21 mouse cellular contexts compared by ENCODE assay signal in genomic region chr11:80510124-80510523, GRCm38 (mm10). TPM values are rescaled to one million over a fixed set of nuclear protein-coding genes. Genes with fewer than 3 reads are reported as not detected.
DNase-seq lines count a peak whose midpoint lies in the region; ATAC-seq and TF ChIP-seq lines count a peak whose summit lies in the region.
"Had no signal": no experiment of that assay in that cellular context is flagged by ENCODE, and none has a peak within 500 bp of the region (broad histone marks: within the 10 kb centered on the region; RNA-seq: fewer than 3 reads in every experiment).

No protein-coding gene starts in this region.

- H3K4me1 ChIP-seq in midbrain, postnatal 0 days (ENCODE audit: insufficient read depth, low read length) = peaks cover 24% of the 10 kb centered on the region
- peaks cover 47% of the 10 kb centered on the region for H3K4me1 ChIP-seq in midbrain, embryonic 14.5 days (ENCODE audit: control insufficient read depth, insufficient read depth, low read length)
- H3K4me1 ChIP-seq in CH12.LX (ENCODE audit: control insufficient read depth in 1 of 2, insufficient read depth in 2 of 2) = peaks cover 40 to 96% of the 10 kb centered on the region in 2 experiments
- no peaks in the 10 kb centered on the region for H3K4me1 ChIP-seq in heart, adult 2 months (ENCODE audit: control insufficient read depth, insufficient read depth, low read length)

- H3K79me2 ChIP-seq in CH12.LX (replicated peaks; ENCODE audit: control insufficient read depth, extremely low read depth, insufficient read depth, poor library complexity, severe bottlenecking) = no peaks in the 10 kb centered on the region
- H3K79me2 ChIP-seq in heart, adult 2 months (replicated peaks; ENCODE audit: control insufficient read depth, insufficient read depth, low read length) = no peaks in the 10 kb centered on the region

- in situ Hi-C loops in CH12.LX (cut with MboI; ENCODE audit: low pct_ligation_motif_present, low pct_unique_long_range_greater_than_20kb, low sequenced_read_pairs) = no loop called here

- H3K4me2 ChIP-seq in midbrain, postnatal 0 days (ENCODE audit: low read depth, low read length, poor library complexity, severe bottlenecking) = no peak overlapping the region
- H3K4me2 ChIP-seq in midbrain, embryonic 14.5 days (ENCODE audit: low read length) = no peak overlapping the region
- peak overlapping the region; percentile 84 for H3K4me2 ChIP-seq in CH12.LX (ENCODE audit: insufficient read depth, low read depth, poor library complexity, severe bottlenecking)
- H3K4me2 ChIP-seq: embryonic facial prominence, embryonic 15.5 days; heart, embryonic 13.5 days had no signal

- H3K4me3 ChIP-seq in midbrain, postnatal 0 days (ENCODE audit: low read depth, low read length) = no peak overlapping the region
- H3K4me3 ChIP-seq in midbrain, embryonic 14.5 days (replicated peaks; ENCODE audit: low read depth, low read length) = no peak overlapping the region
- peak overlapping the region in 2 of 3 experiments; percentile 13 to 15 for H3K4me3 ChIP-seq in CH12.LX (replicated peaks in 1 of 3; ENCODE audit: low read depth in 2 of 3, low read length in 2 of 3, poor library complexity in 1 of 3)
- no peak overlapping the region for H3K4me3 ChIP-seq in heart, adult 2 months
- H3K4me3 ChIP-seq: embryonic facial prominence, embryonic 15.5 days; erythroblast, embryonic 14.5 days; forebrain, embryonic 10.5 days; gastrocnemius, adult 2 months; heart, embryonic 13.5 days had no signal

- dilution Hi-C loops in CH12.LX (cut with MboI; ENCODE audit: extremely low pct_ligation_motif_present, extremely low pct_unique_long_range_greater_than_20kb, low sequenced_read_pairs) = no loop called here

- TF ChIP-seq EP300 in CH12.LX (IDR thresholded peaks at IDR 0.05; ENCODE audit: low read length) = 0 out of 2 replicates have a peak, but pooled peaks have one; percentile 18
- TF ChIP-seq EP300 in heart, adult 2 months (IDR thresholded peaks at IDR 0.05; ENCODE audit: insufficient read depth, low read depth, low read length) = no peak

- intact Hi-C loops in heart, adult 2 months (cut with DNase I) = no loop called here

- WGBS in midbrain, postnatal 0 days = 89% methylated on average over 10 of the region's 10 CpGs
- 86% methylated on average over 10 of the region's 10 CpGs for WGBS in midbrain, embryonic 14.5 days
- 91% methylated on average over 10 of the region's 10 CpGs for WGBS in heart, adult 2 months

- no peaks in the 10 kb centered on the region for H3K36me3 ChIP-seq in midbrain, postnatal 0 days (ENCODE audit: insufficient read depth, low read length)
- H3K36me3 ChIP-seq in midbrain, embryonic 14.5 days (ENCODE audit: control insufficient read depth, insufficient read depth, low read length) = no peaks in the 10 kb centered on the region
- H3K36me3 ChIP-seq in CH12.LX (replicated peaks in 1 of 2; ENCODE audit: control insufficient read depth in 1 of 2, insufficient read depth in 1 of 2, low read length in 1 of 2) = peaks cover 0 to 6% of the 10 kb centered on the region in 2 experiments
- H3K36me3 ChIP-seq in heart, adult 2 months (ENCODE audit: control insufficient read depth, insufficient read depth, low read length) = no peaks in the 10 kb centered on the region
- H3K36me3 ChIP-seq: embryonic facial prominence, embryonic 15.5 days; forebrain, embryonic 10.5 days; G1E; heart, embryonic 13.5 days had no signal

- TF ChIP-seq RAD21 in CH12.LX (IDR thresholded peaks at IDR 0.05; ENCODE audit: low read depth, low read length) = no peak

- no peak; the same call in 1 of the 2 replicates for TF ChIP-seq POLR2A in CH12.LX (IDR thresholded peaks at IDR 0.05; ENCODE audit: low read depth, low read length)
- TF ChIP-seq POLR2A in heart, adult 2 months (IDR thresholded peaks at IDR 0.05; ENCODE audit: insufficient read depth, low read depth, low read length) = no peak

- H3K9ac ChIP-seq in midbrain, postnatal 0 days (replicated peaks; ENCODE audit: low read length, poor library complexity, severe bottlenecking) = no peak overlapping the region
- H3K9ac ChIP-seq in midbrain, embryonic 14.5 days (replicated peaks; ENCODE audit: low read length) = no peak overlapping the region
- H3K9ac ChIP-seq in CH12.LX (ENCODE audit: insufficient read depth, low read depth) = no peak overlapping the region
- no peak overlapping the region for H3K9ac ChIP-seq in heart, adult 2 months (ENCODE audit: low read depth, low read length)
- H3K9ac ChIP-seq: embryonic facial prominence, embryonic 15.5 days; heart, embryonic 13.5 days had no signal

- H3K27me3 ChIP-seq in midbrain, postnatal 0 days (ENCODE audit: insufficient read depth, low read length) = no peaks in the 10 kb centered on the region
- H3K27me3 ChIP-seq in midbrain, embryonic 14.5 days (ENCODE audit: control insufficient read depth, insufficient read depth, low read length) = no peaks in the 10 kb centered on the region
- no peaks in the 10 kb centered on the region for H3K27me3 ChIP-seq in CH12.LX (replicated peaks)
- H3K27me3 ChIP-seq in heart, adult 2 months (ENCODE audit: control insufficient read depth, insufficient read depth, low read length) = no peaks in the 10 kb centered on the region
- H3K27me3 ChIP-seq: embryonic facial prominence, embryonic 15.5 days; heart, embryonic 13.5 days had no signal

- no peak for TF ChIP-seq CTCF in midbrain, postnatal 0 days (IDR thresholded peaks at IDR 0.05)
- TF ChIP-seq CTCF in CH12.LX (conservative IDR thresholded peaks at IDR 0.05 in 1 of 2, IDR thresholded peaks at IDR 0.05 in 1 of 2; ENCODE audit: low read depth in 2 of 2, low read length in 2 of 2) = no peak
- TF ChIP-seq CTCF in heart, adult 2 months (IDR thresholded peaks at IDR 0.05) = no peak

- ATAC-seq in midbrain, postnatal 0 days (ENCODE audit: low FRiP score) = no peak
- no peak for ATAC-seq in midbrain, embryonic 14.5 days (ENCODE audit: low FRiP score, low TSS enrichment)
- ATAC-seq: forebrain, embryonic 14.5 days had no signal

- H3K9me3 ChIP-seq in midbrain, postnatal 0 days (ENCODE audit: low read length) = no peaks in the 10 kb centered on the region
- no peaks in the 10 kb centered on the region for H3K9me3 ChIP-seq in midbrain, embryonic 14.5 days (ENCODE audit: control insufficient read depth, low read length)
- H3K9me3 ChIP-seq in CH12.LX (replicated peaks; ENCODE audit: low read length) = peaks cover 15% of the 10 kb centered on the region
- H3K9me3 ChIP-seq: embryonic facial prominence, embryonic 15.5 days; forebrain, embryonic 10.5 days; G1E; heart, embryonic 13.5 days had no signal

- no peak for DNase-seq in midbrain, postnatal 0 days (ENCODE audit: low spot score)
- no peak for DNase-seq in midbrain, embryonic 14.5 days
- DNase-seq in CH12.LX (ENCODE audit: extremely low read depth) = no peak
- DNase-seq in induced T-regulatory cell, adult 2 months (ENCODE audit: low read depth) = peak; percentile 26
- DNase-seq in thymus, postnatal 25 days = peak; percentile 48
- no peak for DNase-seq in heart, adult 2 months
- no peak for DNase-seq in left cerebral cortex, adult 11 months (ENCODE audit: low spot score)
- DNase-seq: adrenal gland, postnatal 10 days; cerebellum, adult 11 months; cerebellum, adult 8-10 months; cerebellum, postnatal 14 days; embryo, embryonic 11 days; gastrocnemius, adult 2 months; gastrocnemius, postnatal 25 days; heart, postnatal 36 days had no signal

- 0 out of 2 replicates have a peak overlapping the region, but pooled peaks have one; percentile 12 for H3K27ac ChIP-seq in midbrain, postnatal 0 days (ENCODE audit: low read depth, low read length)
- H3K27ac ChIP-seq in midbrain, embryonic 14.5 days (replicated peaks; ENCODE audit: low read depth, low read length) = no peak overlapping the region
- H3K27ac ChIP-seq in CH12.LX (ENCODE audit: insufficient read depth, low read depth) = peak overlapping the region; percentile 26; the same call in 1 of the 2 replicates
- H3K27ac ChIP-seq in heart, adult 2 months = no peak overlapping the region
- H3K27ac ChIP-seq: embryonic facial prominence, embryonic 15.5 days; forebrain, embryonic 10.5 days; gastrocnemius, adult 2 months; heart, embryonic 13.5 days had no signal

TF ChIP-seq in CH12.LX, 34 proteins besides CTCF, POLR2A, EP300 and RAD21 (continues in another document):
- TF ChIP-seq NRF1 (IDR thresholded peaks at IDR 0.05; ENCODE audit: low read depth, low read length) (no peak), MAFK (IDR thresholded peaks at IDR 0.05; ENCODE audit: insufficient replicate concordance, low read length) (no peak), MAZ (IDR thresholded peaks at IDR 0.05; ENCODE audit: low read depth, low read length) (no peak), CHD1 (IDR thresholded peaks at IDR 0.05; ENCODE audit: low read depth, low read length) (no peak), ETS1 (conservative IDR thresholded peaks at IDR 0.05; ENCODE audit: low read depth, low read length) (no peak), BHLHE40 (IDR thresholded peaks at IDR 0.05; ENCODE audit: low read depth, low read length) (peak; percentile 51), SIN3A (IDR thresholded peaks at IDR 0.05; ENCODE audit: low read length) (no peak), KAT2A (IDR thresholded peaks at IDR 0.05; ENCODE audit: insufficient replicate concordance, low read length) (no peak), IRF4 (IDR thresholded peaks at IDR 0.05; ENCODE audit: low read depth, low read length) (0 out of 2 replicates have a peak, but pooled peaks have one; percentile 8), MXI1 (IDR thresholded peaks at IDR 0.05; ENCODE audit: low read depth, low read length) (0 out of 2 replicates have a peak, but pooled peaks have one; percentile 56), SMC3 (IDR thresholded peaks at IDR 0.05; ENCODE audit: low read depth, low read length) (no peak), ZKSCAN1 (IDR thresholded peaks at IDR 0.05; ENCODE audit: borderline replicate concordance, low read depth, low read length) (no peak), E2F4 (IDR thresholded peaks at IDR 0.05; ENCODE audit: insufficient replicate concordance, low read depth, low read length) (no peak), ZC3H11A (IDR thresholded peaks at IDR 0.05; ENCODE audit: low read depth, low read length) (no peak), HCFC1 (IDR thresholded peaks at IDR 0.05; ENCODE audit: low read depth, low read length) (no peak), PAX5 (IDR thresholded peaks at IDR 0.05; ENCODE audit: low read length) (no peak), MAX (IDR thresholded peaks at IDR 0.05; ENCODE audit: low read length) (no peak), TBP (conservative IDR thresholded peaks at IDR 0.05; ENCODE audit: low read depth, low read length) (no peak)

RNA-seq across cellular contexts. Expression of gene Cdk5r1, which starts 33.3 kb away (rescaled TPM):
- 376 and 420 TPM in 2 replicates for total RNA-seq in midbrain, postnatal 0 days (2014; rRNA removed)
- 77.3 and 85.2 TPM in 2 replicates for polyA plus RNA-seq in midbrain, postnatal 0 days (2015; fragmentation: Nextera tagmentation; extraction: Ambion mirVana)
- 103 and 134 TPM in 2 replicates for polyA plus RNA-seq in midbrain, embryonic 14.5 days (2014; fragmentation: Nextera tagmentation; extraction: Ambion mirVana)
- total RNA-seq in CH12.LX (2012; rRNA removed) (12.7 and 23.3 TPM in 2 replicates), CH12.LX (2014; rRNA removed) (2.6 and 2.8 TPM in 2 replicates)
- 2.7 and 3.5 TPM in 2 replicates for polyA plus RNA-seq in CH12.LX (2012; ENCODE audit: insufficient read length, low read depth)
- 1 to 10 TPM in 1 of 2 experiments, under 1 TPM in 1; 0.84 to 2.3 TPM for total RNA-seq in heart, adult 2 months (2021)
- 0.61 and 0.85 TPM in 2 replicates for polyA plus RNA-seq in heart, adult 2 months (2012; rRNA removed)

Comparison
In these comparisons a context has a peak if more than half of its experiments do, and no peak if none do; other contexts are left out.
1. H3K27ac ChIP-seq: peak in midbrain, postnatal 0 days (single experiment) and CH12.LX (single experiment); none in midbrain, embryonic 14.5 days (single experiment) and heart, adult 2 months (single experiment).
2. DNase-seq: peak in induced T-regulatory cell, adult 2 months (single experiment) and thymus, postnatal 25 days (single experiment); none in midbrain, postnatal 0 days (single experiment), midbrain, embryonic 14.5 days (single experiment), CH12.LX (single experiment), heart, adult 2 months (0 of 2) and left cerebral cortex, adult 11 months (single experiment).
3. H3K4me3 ChIP-seq: peak in CH12.LX (2 of 3); none in midbrain, postnatal 0 days (single experiment), midbrain, embryonic 14.5 days (single experiment) and heart, adult 2 months (single experiment).
4. RNA of gene Cdk5r1, which starts 33.3 kb away (polyA plus RNA-seq): 103 to 134 TPM in midbrain, embryonic 14.5 days and 77.3 to 85.2 TPM in midbrain, postnatal 0 days; 2.7 to 3.5 TPM in CH12.LX and 0.61 to 0.85 TPM in heart, adult 2 months; every median in the first group is over 10 times any median in the second.